Mouse (Mus musculus): ENCODE results near the gene Klrb1b. TPM values are rescaled to one million over a fixed set of nuclear protein-coding genes. Genes with fewer than 3 reads are reported as not detected.
"Not testable (repeated sequence)": the region's sequence is repeated elsewhere in the genome, so short reads cannot be mapped to it uniquely, and the experiment has no call there.

The Klrb1b gene
- polyA plus RNA-seq, 1 experiment = not detected

GRCm38 (mm10) chr6:128841327-128842089 lies 15.4 kb upstream of the Klrb1b start:
- DNase-seq (ENCODE audit: extremely low spot score in 1 of 2, low spot score in 1 of 2) = no peak

- DNase-seq (ENCODE audit: extremely low spot score in 1 of 2, low spot score in 1 of 2) = not testable (repeated sequence)
Observed at GRCm38 (mm10) chr6:128840669-128841068, 14.5 kb upstream of the Klrb1b start.

GRCm38 (mm10) chr6:128839921-128840320 lies 13.8 kb upstream of the Klrb1b start:
- no peak for DNase-seq (ENCODE audit: extremely low spot score in 1 of 2, low spot score in 1 of 2)

GRCm38 (mm10) chr6:128839266-128839771 lies 13.2 kb upstream of the Klrb1b start:
- peak; percentile 64 to 82 for DNase-seq (ENCODE audit: extremely low spot score in 1 of 2, low spot score in 1 of 2)

GRCm38 (mm10) chr6:128838342-128839265 lies 12.5 kb upstream of the Klrb1b start:
- peak; percentile 81 to 95 for DNase-seq (ENCODE audit: extremely low spot score in 1 of 2, low spot score in 1 of 2)

GRCm38 (mm10) chr6:128837454-128838341 lies 11.6 kb upstream of the Klrb1b start:
- DNase-seq (ENCODE audit: extremely low spot score in 1 of 2, low spot score in 1 of 2) = peak in 1 of 2 experiments; percentile 8

GRCm38 (mm10) chr6:128836955-128837334 lies 10.8 kb upstream of the Klrb1b start:
- no peak for DNase-seq (ENCODE audit: extremely low spot score in 1 of 2, low spot score in 1 of 2)

- DNase-seq (ENCODE audit: extremely low spot score in 1 of 2, low spot score in 1 of 2) = no peak
Observed at GRCm38 (mm10) chr6:128836191-128836954, 10.2 kb upstream of the Klrb1b start.

GRCm38 (mm10) chr6:128835571-128835970 lies 9.4 kb upstream of the Klrb1b start:
- DNase-seq (ENCODE audit: extremely low spot score in 1 of 2, low spot score in 1 of 2) = no peak

- DNase-seq (ENCODE audit: extremely low spot score in 1 of 2, low spot score in 1 of 2) = no peak
Observed at GRCm38 (mm10) chr6:128833046-128833445, 6.9 kb upstream of the Klrb1b start.

GRCm38 (mm10) chr6:128829837-128830236 lies 3.7 kb upstream of the Klrb1b start:
- DNase-seq (ENCODE audit: extremely low spot score in 1 of 2, low spot score in 1 of 2) = no peak

GRCm38 (mm10) chr6:128826781-128827180 lies 650 bp upstream of the Klrb1b start:
- no peak for DNase-seq (ENCODE audit: extremely low spot score in 1 of 2, low spot score in 1 of 2)

- no peak for DNase-seq (ENCODE audit: extremely low spot score in 1 of 2, low spot score in 1 of 2)
Observed at GRCm38 (mm10) chr6:128818083-128818802, 7.9 kb downstream of the Klrb1b start.

- peak in 1 of 2 experiments; percentile 40 for DNase-seq (ENCODE audit: extremely low spot score in 1 of 2, low spot score in 1 of 2)
Observed at GRCm38 (mm10) chr6:128808532-128808931, 17.6 kb downstream of the Klrb1b start.

GRCm38 (mm10) chr6:128807021-128807420 lies 19.1 kb downstream of the Klrb1b start:
- DNase-seq (ENCODE audit: extremely low spot score in 1 of 2, low spot score in 1 of 2) = peak in 1 of 2 experiments; percentile 15

GRCm38 (mm10) chr6:128804823-128805640 lies 21.1 kb downstream of the Klrb1b start:
- peak; percentile 32 to 64 for DNase-seq (ENCODE audit: extremely low spot score in 1 of 2, low spot score in 1 of 2)

- DNase-seq (ENCODE audit: extremely low spot score in 1 of 2, low spot score in 1 of 2) = peak; percentile 96 to 100
Observed at GRCm38 (mm10) chr6:128802999-128803857, 22.9 kb downstream of the Klrb1b start.

Measured in frontal cortex, adult 2 months (tissue).